ENCODE assay signal across 8 mouse cellular contexts in the genomic region with DNA sequence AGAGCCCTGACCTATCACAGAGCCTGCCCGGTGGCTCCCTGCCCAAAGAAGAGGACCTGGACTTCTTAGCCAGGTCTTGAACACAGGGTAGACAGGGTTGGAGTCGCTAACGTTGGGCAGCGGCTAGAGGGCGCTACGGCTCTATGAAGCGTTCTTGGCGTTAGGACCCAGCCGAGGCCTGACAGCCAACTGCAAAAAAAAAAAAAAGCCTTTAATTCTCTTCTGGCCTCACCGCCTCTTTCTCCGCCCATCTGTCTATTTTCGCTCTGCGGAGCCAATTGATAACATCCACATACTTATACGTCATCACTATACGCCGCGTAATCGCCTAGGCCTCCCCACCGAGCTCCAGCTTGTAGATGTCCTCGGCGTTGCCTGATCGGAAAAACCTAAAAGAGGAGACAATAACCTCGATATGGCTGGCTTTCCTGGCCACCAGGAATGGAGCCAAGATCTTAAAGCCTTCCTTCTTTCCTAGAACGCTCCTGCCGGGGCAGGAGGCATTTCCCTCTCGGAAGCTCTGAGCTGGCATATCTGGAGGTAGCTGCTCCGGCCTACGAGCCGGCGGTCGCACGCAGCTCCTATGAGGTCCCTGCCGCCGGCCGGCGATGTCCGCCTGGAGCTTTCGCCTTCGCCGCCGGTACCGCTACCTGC. TPM values are rescaled to one million over a fixed set of nuclear protein-coding genes. Genes with fewer than 3 reads are reported as not detected.
DNase-seq lines count a peak whose midpoint lies in the region; ATAC-seq lines count a peak whose summit lies in the region.

A gene (plus strand): TSS at position 374 of the 654 bp plus-strand sequence.

- ATAC-seq in inflammation-experienced regulatory T-cells, adult 6 months = peak; percentile 93
- peak; percentile 89 for ATAC-seq in megakaryocyte-erythroid progenitor cell, adult 5-6 weeks (replicated peaks; ENCODE audit: low FRiP score, low TSS enrichment, poor library complexity, severe bottlenecking)

- intact Hi-C loops in gastrocnemius, postnatal 14 days (cut with DNase I; ENCODE audit: low total_unique reads) = loop anchor here (5.0 to 10.0 kb wide), 2 partner anchors 47 to 120 kb away; a partner anchor contains a TSS
- intact Hi-C loops in left cerebral cortex, postnatal 10 days (cut with DNase I) = loop anchor here (1.0 to 10.0 kb wide), 3 partner anchors 72 to 260 kb away; a partner anchor contains a TSS

- DNase-seq in adrenal gland, adult (ENCODE audit: inconsistent age in 2 of 2, low spot score in 1 of 2) = peak; percentile 95 to 99
- peak; percentile 99 for DNase-seq in embryo, embryonic 10.5 days (ENCODE audit: low spot score)
- peak; percentile 87 for DNase-seq in gastrocnemius, postnatal 14 days
- DNase-seq in left cerebral cortex, postnatal 10 days (ENCODE audit: extremely low spot score in 1 of 2, low spot score in 2 of 2) = peak; percentile 93 to 97
- peak; percentile 91 for DNase-seq in right cerebral cortex, postnatal 25 days
- DNase-seq in urinary bladder, postnatal 4 days (ENCODE audit: low spot score in 2 of 2) = peak; percentile 86 to 89

RNA-seq across cellular contexts. Expression of the gene that starts here (rescaled TPM):
- 10 to 100 TPM; 36.6 to 37.8 TPM for total RNA-seq in gastrocnemius, postnatal 14 days (2021)
- 10 to 100 TPM; 63.5 to 83.2 (median 70.3) TPM for polyA plus RNA-seq in inflammation-experienced regulatory T-cells, adult 6 months (2017; shearing (Covaris generic))
- total RNA-seq in left cerebral cortex, postnatal 10 days (2021) = 10 to 100 TPM; 78.8 to 79.4 TPM
- 30.6 and 84.7 TPM in 2 replicates for total RNA-seq in megakaryocyte-erythroid progenitor cell, adult 5-6 weeks (2014; fragmentation: Nextera tagmentation)
- total RNA-seq in megakaryocyte-erythroid progenitor cell, adult 5-6 weeks (2017) = 29.3 and 54.5 TPM in 2 replicates

Comparison
In these comparisons a context has a peak if more than half of its experiments do, and no peak if none do; other contexts are left out.
1. Peak in every context shown above with its lines: DNase-seq and ATAC-seq.